Mouse (Mus musculus) layer of hippocampus, adult 2 months (tissue): Measurements from ENCODE around the gene Crybg1. TPM values are rescaled to one million over a fixed set of nuclear protein-coding genes. Genes with fewer than 3 reads are reported as not detected.
A peak's percentile ranks its signal among the peaks of the same experiment; 100 is the strongest.

ENCODE experiments used
- DNase-seq, 2 experiments: peaks; one replicate each; pipeline ENCODE4 v3.0.0; 2022; ENCODE audit warnings: low spot score in 2 of 2
- H3K27ac ChIP-seq: fragments of 200-600 bp; 2 replicates; pipeline ENCODE4 v1.8.1; 2022
- H3K4me3 ChIP-seq: fragments of 200-600 bp; 2 replicates; pipeline ENCODE4 v1.8.1; 2022; ENCODE audit warnings: mild to moderate bottlenecking
- CTCF ChIP-seq: fragments of 200-600 bp; conservative IDR thresholded peaks from 2 replicates; pipeline ENCODE4 v1.8.1; 2022; ENCODE audit warnings: antibody characterized with exemption, mild to moderate bottlenecking, moderate library complexity
- long read RNA-seq, 2 experiments: library from polyadenylated mRNA; stranded (forward); transcript quantifications; one replicate each; pipeline ENCODE4 v2.0.0; 2021; ENCODE audit warnings: borderline mapping rate in 2 of 2
- total RNA-seq, 2 experiments: library from RNA; stranded (reverse); gene quantifications; 2 replicates each; pipeline ENCODE4 v1.2.3; 2021

Gene Crybg1
- total RNA-seq: under 1 TPM; 0.56 to 0.74 TPM
- long read RNA-seq, experiment 1: 0 reads
- long read RNA-seq, experiment 2, full-length matches to known transcripts: 1 of 2 reads
- long read RNA-seq, experiment 2, partial matches to known transcripts: 0 of 2 reads
- long read RNA-seq, experiment 2, other reads (novel, unspliced or antisense): 1 of 2 reads

DNA sequence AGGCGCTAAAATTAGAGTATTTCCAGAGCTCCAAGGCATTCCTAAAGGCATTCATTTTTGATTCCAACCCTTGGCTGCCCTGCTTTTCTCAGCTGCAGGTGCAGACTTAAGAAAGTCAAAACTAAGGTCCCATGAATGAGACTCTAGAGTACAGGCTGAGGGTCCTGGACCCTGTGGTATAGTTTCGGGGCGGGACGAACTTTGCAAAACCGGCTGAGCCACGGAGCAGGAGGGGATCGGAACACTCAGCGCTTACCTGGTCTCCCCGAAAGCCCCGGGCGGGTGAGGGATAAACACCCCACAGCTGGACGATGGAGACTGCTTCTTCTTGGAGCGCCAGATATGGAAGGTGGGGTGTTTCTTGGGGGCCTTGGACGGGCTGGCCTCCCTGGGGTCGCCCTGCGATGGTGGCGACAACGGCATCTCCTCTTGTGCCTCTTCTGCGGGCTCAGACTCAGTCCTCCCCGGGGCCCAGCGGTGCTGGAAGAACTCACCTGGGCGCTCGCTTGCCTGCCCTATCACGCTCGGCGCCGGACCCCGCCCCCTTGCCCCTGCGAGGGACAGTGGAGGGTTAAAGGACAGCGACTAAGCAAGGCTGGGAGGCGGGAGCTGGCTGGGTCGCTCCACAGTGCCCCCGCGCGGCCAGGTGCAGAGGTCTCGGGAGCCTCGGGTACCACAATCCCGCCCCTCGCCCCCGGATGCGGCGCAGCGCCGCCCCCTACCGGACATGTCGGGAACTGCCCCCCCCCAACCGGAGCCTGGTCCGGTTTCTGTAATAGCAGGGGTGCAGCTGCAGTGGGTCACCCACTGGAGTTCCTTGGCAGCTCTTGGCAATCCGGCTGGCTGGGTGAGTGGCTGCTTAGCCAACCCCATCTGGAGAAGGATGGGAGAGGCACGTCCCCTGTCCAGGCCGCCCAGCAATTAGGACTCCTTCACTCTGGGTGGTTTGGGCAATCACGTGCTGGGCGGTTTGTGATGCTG, at the start of gene Crybg1:
Crybg1 (minus strand) TSS at position 517 of the 981 bp plus-strand sequence.
- peak; percentile 95 for TF ChIP-seq CTCF
- Histone ChIP-seq H3K4me3 (peak within 1 kb of the TSS; percentile 47; the same call in 1 of the 2 replicates), H3K27ac (no peak within 1 kb of the TSS)
- peak in 1 of 2 experiments; percentile 26 for DNase-seq

DNA sequence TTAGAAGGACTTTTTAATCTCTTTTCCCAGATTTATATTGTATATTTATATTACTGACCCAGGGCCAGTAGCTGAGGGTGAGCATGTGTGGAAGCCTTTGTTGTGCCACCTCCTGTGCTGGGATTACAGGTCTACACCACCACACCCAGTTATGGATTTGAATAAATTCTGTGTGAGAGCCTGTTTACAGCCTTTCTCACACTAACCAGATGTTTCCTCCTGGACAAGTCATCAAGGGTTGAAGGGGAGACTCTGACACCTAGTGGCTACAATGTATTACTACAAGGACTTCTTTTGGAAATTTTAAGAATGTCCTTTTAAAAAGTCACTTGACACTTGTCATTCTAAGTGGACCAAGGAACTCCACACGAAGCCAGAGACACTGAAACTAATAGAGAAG, 28.7 kb upstream of the Crybg1 start:
- no peak for DNase-seq
- peak; percentile 87 for TF ChIP-seq CTCF
- Histone ChIP-seq H3K27ac (no peak overlapping the region), H3K4me3 (no peak overlapping the region)

DNA sequence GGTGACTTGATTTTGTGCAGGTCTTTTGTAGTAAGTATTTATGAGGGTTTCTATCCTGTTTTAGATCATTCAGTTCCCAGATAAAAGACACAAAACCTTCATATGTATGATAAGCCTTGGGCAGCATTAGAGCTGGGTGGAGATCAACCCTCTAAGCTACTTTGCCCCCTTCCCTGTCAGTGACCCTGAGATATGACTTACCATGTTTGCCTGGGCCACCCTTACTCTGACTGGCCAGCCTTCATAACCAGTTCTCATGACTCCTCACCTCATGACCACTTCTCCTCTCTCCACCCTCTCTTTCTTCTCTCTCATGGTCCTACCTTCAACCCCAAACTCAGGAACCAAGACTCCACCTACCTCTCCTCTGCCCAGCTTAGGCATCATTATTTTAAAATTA, 27.9 kb upstream of the Crybg1 start:
- DNase-seq: no peak
- TF ChIP-seq CTCF: no peak
- no peak overlapping the region for H3K27ac ChIP-seq
- no peak overlapping the region for H3K4me3 ChIP-seq

DNA sequence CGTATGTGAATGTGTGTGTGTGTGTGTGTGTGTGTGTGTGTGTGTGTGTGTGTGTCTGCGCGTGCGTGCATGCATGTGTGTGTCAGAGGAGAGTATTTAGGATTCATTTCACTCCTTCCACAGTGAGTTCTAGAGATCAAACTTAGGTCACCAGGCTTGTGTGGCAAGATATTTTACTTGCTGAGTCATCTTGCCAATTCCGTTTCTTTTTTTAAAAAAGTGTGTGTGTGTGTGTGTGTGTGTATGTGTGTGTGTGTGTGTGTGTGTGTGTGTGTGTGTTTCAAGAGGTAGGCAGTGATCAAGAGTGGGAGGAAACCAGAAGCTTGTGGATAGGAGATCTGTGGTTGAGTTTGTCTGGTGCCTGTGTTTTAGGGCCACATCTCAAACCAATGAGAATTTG, 27.5 kb upstream of the Crybg1 start:
- no peak overlapping the region for H3K4me3 ChIP-seq
- no peak for TF ChIP-seq CTCF
- no peak overlapping the region for H3K27ac ChIP-seq
- DNase-seq: no peak

DNA sequence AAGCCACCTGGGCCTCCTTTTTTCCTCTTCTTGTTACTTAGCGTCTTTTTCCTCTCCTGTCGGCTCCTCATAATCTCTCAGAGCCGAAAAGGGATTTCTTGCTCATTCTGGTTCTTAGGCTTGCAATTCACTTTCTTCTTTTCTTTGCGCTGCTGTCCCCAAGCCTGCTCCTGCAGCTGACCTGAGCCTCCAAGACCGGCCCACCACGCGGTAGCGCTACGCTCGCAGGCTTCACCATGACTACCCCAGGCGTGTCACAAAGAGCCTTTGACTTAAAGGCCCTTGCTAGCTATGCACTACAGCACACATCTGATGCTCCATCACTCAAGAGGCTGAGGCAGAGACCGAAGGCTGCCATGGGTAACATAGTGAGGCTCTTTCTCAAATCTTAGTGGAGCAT, 21.5 kb upstream of the Crybg1 start:
- no peak for DNase-seq
- Histone ChIP-seq H3K27ac (no peak overlapping the region), H3K4me3 (no peak overlapping the region)
- no peak for TF ChIP-seq CTCF

DNA sequence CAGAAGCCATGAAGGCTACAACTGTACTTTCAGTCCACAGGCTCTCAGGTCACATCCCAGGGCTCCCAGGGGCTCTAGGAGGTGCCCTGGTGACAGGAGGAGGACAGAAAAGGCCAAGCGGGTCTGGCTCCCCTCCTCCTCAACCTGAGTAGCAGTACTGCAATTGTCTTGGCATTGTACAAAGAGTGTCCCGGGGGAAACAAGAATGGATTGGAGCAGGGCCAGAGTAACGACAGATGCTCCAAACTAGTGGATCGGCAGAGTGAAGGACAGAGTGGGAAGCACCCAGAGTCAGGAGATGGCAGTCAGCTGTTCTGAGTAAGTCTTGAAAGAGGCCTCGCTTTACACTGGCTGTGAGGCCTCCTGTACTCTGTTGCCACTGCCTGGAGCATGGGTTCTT, 18.4 kb upstream of the Crybg1 start:
- Histone ChIP-seq H3K27ac (no peak overlapping the region), H3K4me3 (no peak overlapping the region)
- no peak for DNase-seq
- no peak for TF ChIP-seq CTCF

DNA sequence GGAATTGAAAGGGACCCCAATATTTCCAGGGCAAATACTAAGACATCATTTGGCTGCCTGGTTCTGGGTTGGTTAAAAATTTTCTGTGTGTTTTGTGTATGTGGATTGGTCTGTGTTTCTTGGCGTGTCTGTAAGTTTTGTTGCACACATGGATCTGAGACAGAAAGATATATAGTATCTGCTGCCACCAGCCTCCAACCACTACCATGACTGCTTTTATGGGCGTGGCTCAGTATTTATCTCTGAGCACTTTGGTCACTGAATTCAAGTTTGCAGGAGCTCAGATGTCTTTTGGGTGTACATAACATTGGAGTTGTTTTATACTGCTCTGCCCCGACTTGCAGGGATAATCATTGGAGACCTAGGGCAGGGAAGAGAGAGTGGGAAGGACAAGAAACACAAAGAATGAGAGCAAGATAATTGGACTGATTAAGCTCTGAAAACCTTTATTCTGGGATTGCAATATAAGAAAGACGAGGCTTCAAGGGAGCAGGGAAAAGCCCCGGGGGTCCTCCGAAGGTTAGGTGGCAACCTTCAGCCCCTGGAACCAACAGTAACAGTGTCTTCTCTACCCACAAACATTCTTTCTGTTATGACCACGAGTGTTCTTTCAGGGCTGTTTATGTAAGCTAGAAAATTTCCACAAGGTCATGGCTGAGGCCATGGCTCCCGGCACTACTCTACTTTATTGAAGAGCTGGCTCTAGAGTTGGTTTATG, 15.8 kb upstream of the Crybg1 start:
- H3K4me3 ChIP-seq: no peak overlapping the region
- no peak overlapping the region for H3K27ac ChIP-seq
- DNase-seq: no peak
- no peak for TF ChIP-seq CTCF

DNA sequence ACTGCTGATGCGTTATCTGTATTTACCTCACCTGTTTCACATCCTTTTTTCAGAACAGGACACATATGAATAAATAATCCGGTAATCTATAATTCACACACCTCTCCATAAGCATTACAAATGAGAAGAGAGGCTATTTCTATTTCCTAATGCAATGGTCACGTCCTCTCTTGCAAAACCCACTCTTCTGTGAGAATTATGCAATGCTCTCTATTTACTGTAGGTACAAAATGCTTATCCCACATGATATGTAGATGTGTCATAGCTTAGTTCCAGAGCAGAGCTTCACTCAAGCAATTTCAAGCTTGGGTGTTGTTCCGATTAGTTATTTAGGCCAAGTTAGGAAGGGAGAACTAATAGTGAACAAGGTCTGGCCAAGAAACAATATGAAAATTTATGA, 14.4 kb upstream of the Crybg1 start:
- no peak for TF ChIP-seq CTCF
- no peak overlapping the region for H3K4me3 ChIP-seq
- H3K27ac ChIP-seq: no peak overlapping the region
- DNase-seq: no peak

DNA sequence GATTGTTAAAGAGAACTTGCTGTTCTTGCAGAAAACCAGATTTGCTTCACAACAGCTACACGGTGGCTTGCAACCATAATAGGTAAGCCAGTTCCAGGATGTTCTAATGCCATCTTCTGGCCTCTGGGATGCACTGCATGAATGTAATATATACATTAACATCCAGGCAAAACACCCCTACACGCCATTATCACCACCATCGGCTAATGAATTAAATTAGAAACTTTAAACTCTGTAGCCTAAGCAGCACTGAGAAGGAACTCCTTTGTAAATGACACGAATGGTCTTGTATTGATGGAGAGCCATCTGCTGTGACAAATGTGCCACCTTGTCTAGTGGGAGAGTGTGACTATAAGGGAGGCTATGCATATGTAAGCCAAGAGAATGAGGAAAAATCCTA, 11.5 kb upstream of the Crybg1 start:
- peak in 1 of 2 experiments; percentile 12 for DNase-seq
- no peak overlapping the region for H3K4me3 ChIP-seq
- H3K27ac ChIP-seq: no peak overlapping the region
- TF ChIP-seq CTCF: peak; percentile 67

DNA sequence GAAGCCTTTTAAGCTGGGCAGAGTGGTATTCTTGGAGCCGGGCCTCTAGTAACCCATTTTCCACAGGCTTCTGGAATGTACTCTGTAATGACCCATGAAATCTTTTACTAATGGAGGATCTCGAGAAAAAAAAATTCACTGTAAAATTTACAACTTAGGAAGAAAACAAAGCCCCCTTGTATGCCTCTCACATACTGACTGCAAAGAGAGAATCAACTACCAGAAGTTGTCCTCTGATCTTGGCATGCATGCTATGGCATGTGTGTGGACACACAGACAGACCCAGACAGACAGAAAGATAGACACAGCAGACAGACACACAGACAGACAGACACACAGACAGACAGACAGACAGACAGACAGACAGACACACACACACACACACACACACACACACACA, 8.8 kb upstream of the Crybg1 start:
- no peak for TF ChIP-seq CTCF
- Histone ChIP-seq H3K4me3 (no peak overlapping the region), H3K27ac (no peak overlapping the region)
- no peak for DNase-seq

DNA sequence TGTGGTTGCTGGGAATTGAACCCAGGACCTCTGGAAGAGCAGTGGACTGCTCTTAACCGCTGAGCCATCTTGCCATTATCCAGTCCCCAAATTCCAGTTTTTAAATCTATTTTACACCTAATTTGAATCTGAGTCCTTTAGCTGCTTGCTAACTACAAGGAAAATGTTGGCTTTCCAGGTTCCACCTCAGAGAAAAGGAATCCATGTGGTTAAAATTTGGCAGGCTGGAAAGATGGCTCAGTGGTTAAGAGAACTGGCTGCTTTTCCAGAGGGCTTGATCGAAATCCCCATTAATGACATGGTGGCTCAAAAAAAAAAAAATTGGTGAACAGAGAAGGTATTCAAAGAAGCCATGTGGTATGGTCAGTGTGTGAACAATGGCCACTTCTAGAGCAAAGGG, 1.8 kb upstream of the Crybg1 start:
- TF ChIP-seq CTCF: no peak
- no peak overlapping the region for H3K4me3 ChIP-seq
- no peak for DNase-seq
- H3K27ac ChIP-seq: no peak overlapping the region

DNA sequence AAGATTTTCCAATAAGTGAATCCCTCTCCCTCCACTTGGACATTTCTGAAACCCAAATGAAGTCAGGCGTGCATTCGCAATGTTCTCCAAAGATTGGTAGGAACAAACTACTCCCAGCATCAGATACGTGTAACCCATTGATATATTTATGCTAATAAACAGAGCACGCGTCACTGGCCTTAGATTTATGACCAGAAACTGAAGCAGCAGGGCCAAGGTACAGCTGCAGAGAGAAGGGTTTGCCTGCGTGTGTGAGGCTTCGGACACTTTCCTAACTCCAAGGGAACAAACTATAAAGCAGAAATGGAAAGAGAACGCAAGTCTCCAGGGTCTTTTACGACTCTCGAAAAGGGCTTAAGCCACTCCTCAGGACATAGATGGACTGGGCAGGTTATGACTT, 5.3 kb downstream of the Crybg1 start:
- DNase-seq: no peak
- Histone ChIP-seq H3K27ac (no peak overlapping the region), H3K4me3 (no peak overlapping the region)
- no peak for TF ChIP-seq CTCF
